Mouse (Mus musculus) heart, adult 8-10 months (tissue): Measurements from ENCODE around the gene Fbxl7. TPM values are rescaled to one million over a fixed set of nuclear protein-coding genes. Genes with fewer than 3 reads are reported as not detected.

ENCODE experiments used
- DNase-seq: peaks from one replicate; pipeline ENCODE4 v3.0.0; 2022; ENCODE audit warnings: low spot score
- total RNA-seq, 4 experiments: library from RNA; stranded (reverse); gene quantifications; 2 replicates each; pipeline ENCODE4 v1.2.4; 2022

Fbxl7 gene
- total RNA-seq: 1 to 10 TPM; 1.5 to 2.5 (median 2.2) TPM

DNA sequence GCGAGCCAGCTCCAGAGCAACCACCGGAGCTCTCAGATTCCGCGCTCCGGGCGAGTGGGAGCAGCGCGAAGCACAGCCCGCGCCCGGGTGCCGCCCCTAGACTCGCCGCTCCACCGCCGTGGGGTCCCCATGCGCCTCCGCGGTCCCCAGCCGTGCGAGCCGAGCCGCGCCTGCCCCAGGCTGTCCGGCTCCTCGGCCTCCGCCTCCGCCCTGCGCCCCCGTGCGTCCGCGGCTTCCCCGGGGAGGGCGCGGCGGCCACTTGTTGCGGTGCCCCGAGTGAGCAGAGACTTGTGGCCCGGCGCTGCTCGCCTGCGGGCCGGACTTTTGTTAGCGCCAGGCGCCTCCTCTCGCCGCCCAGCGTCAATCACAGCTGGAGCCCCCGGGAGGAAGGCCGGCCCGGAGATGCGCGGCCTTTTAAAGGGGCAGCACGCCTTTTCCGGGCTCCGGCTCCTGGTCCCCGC lies at the start of gene Fbxl7:
Fbxl7 (minus strand) TSS at position 330 of the 461 bp plus-strand sequence.
- peak; percentile 87 for DNase-seq

DNA sequence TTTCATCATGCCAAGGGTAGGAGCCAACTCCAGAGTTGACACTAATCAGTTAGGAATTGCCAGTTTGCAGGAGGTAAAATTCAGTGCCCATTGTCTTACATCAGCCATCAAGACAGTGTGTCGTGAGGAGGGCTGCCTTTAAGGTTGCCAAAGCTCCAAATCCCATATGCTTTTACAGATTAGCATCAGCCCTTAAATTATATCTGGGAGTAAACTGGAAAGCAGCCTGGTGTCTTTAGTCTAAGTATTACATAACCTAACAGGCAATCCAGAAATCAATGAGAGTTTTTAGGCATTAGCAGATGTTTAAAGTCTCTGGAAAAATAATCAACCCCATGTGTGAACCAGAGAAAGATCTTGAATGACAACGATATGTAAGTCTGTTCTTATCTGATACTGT lies 26.6 kb upstream of the Fbxl7 start:
- DNase-seq: no peak

DNA sequence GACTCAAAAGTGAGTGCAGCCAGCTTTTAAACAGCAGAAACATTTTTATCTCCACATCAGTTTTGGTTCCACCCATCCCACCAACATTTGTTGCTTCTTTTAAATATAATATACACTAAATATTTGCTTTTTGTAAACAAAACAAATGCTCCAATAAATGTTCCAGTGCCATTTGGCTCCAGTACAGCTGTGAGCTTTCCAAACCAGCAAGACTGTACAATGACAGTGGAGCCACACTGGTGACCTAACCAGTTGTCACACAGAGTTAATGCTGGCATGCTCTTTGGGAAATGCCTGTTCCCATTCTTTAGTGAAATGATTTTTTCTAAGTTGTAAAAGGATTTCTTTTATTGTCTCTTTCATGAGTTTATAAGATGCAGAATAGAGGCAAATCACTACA lies 18.0 kb upstream of the Fbxl7 start:
- DNase-seq: no peak

DNA sequence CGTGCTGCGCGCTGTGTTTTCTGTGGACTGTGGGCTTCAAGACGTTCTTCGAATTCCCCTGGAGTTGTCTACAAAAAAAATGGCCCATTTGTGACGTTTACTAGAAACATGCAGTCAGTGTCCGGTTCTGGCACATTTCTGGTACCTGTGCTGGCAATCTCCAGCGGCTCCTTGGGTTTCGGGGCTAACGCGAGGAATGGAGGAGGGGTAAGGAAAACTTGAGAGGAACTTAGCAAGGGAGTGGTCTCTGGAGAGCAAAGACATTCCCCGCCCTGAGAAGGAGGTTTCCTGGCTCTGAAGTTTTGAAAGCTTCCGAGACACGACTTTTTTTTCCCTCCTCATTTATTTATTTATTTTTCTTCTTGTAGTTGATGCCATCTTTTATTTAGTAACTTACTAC lies 381 bp upstream of the Fbxl7 start:
- no peak for DNase-seq

DNA sequence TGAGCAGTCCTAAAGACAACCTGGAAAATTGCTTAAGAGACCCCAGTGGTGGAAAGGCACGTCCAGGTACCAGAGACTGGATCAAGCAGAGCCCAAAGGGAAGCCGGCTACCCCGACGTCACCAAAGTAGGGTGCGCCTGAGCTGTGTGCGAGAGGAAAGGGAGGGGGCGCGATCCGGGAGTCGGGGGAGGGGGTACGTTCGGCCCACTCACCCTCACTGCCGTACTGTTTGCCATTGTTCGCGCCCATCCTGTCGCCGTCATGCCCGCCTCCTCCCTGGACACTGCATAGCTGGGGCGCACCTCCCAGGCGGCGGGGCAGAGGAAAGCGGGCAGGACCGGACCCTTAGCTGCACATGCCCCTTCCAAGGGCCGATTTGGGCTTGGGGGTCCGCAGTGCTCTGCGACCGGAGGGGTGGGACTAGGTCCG lies 565 bp downstream of the Fbxl7 start:
- peak; percentile 44 for DNase-seq

DNA sequence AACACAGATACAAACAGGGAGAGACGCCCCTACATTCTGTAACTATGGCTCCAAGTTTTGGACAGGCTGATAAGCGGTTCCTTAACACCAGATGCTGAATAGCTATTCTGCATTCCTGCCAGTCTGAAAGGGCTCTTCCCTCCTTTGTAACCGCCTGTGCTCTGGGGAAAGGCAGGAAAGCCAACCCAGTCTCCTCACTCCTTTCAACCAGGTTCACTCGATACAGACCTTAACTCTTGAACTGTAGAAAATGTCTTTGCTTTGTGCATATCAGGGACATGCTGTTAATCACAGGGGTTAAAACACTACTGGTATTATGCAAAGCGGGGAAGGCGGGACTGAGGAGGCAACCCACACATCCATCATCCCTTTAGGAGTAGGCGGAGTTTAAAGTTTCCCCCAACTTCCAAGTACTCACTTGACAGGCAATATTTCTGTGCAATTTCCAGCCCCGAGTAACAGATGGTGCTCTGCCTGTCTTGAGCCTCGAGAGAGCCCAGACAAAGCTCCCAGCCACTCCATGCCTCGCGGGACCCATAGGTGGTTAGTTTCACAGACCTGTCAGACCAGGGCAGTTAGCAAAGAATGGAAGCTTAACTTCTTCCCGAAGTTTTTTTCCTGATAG lies 1.2 kb downstream of the Fbxl7 start:
- peak; percentile 53 for DNase-seq

DNA sequence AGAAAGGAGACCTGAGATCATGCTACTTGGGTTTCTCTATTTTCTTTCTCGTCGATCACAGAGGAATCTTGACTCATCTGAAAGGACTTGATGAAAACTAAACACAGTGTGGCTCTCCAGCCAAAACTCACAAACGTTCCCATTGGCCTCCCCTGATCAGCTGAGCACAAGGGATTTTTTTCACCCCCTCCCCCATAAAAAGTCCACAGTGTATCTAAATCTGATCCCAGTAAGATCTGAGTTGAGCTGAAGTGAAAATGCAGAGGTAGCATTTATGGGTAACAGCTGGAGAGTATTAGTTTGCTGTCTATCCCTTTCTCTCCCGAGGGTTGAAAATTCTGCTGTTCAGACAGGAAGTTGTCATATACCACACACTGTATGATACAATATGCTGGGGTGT lies 2.2 kb downstream of the Fbxl7 start:
- no peak for DNase-seq

DNA sequence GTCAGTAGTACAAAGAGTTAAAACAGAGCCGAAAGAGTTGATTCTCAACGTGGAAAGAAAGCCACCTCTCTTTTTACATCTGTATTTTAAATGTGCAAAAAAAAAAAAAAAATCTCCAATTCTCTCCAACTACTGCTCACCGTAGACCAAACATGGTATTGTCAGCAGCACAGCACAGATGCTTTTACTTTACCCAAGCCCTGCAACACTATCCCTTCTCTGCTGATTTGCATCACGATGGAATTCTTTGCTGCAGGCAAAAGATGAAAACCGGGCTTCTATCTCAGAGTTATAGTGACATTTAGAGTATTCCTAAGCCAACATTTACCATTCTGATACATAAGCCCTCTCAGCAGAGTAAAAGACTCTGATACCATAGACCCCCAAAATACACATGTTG lies 5.4 kb downstream of the Fbxl7 start:
- no peak for DNase-seq

DNA sequence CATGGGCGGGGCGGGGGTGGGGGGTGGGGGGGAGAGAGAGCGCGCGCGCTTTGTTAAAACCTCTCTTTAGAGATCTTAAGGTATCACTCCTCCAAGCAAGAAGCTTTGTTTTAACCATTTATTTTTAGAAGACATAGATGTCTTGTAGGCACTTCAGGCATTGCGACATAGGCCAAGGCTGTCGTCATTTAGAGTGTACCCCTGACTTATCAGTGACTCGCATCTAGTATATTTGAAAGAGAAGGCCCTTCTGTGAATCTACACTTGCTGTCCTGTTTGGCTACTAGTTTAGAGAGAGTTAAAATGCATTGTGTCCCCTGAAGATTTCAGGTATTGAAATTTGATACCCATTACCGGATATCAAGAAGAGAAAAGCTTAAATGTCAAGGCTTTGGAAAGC lies 7.2 kb downstream of the Fbxl7 start:
- no peak for DNase-seq

DNA sequence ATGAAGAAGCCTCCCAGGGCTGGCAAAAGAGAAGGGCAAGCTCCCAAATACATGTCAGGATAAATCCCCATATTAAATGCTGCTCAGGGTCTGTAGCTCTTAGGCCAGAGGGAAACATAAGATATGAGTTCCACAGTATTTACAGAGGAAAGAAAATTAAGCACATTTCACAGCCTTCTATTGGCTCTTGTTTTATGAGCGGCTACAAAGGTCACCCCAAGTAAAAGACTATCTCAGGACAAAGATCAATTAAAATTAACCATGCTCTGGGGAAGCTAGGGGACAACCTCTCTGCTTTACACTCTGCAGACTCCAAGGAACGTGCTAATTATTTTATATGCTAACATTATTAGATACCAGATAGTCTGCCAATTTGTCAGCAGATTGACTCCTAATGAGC lies 9.4 kb downstream of the Fbxl7 start:
- no peak for DNase-seq

DNA sequence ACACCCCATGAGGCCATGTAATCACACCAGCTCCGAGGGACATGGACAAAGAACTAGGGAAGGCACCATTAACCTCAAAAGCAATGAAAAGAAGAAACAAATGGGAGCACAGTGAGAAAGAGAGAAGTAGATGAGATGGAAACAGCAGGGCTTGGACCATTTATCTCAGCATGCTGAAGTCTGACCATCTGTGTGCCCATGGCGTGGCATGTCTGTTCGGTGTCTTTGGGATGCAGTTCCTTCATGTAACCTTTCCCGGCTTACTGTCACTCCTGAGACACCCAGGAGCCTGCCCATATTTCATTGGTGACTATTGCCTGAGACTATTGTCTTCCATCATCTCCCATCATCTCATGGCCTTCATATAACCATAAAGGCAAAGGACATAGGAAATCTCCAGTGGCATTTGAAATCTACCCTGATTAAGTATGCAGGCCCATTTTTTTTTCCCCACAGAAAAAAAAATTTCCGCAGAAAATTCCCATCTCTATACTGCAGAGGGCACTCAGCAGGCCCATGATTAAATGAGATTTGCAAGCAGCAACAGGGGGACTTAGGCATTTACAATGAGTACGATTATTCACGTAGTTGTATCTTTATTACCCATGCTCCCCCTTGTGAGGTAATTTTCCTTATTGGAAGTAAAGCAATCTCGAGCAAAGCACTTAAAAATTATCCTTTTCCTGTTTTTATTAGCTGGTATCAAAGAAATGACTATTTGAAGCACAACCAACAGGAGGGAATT lies 15.0 kb downstream of the Fbxl7 start:
- DNase-seq: no peak

DNA sequence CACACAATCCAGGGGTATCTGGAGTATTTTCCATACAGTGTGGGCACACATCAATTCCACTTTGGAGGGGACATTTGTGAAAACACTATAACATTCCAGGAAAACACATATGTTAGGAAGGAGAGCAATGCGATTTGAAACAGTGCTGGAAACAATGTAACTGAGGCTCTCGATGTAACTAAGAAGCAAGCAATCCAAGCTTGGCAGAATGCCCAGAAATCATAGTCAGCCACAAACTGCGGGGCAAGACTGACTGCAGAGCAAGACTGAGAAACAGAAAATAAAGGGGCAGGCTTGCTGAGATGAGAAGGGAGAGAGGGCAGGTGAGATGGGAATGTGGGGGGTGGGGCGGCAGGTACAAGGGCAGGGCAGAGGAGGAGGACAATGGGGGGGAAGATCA lies 19.7 kb downstream of the Fbxl7 start:
- peak; percentile 80 for DNase-seq

DNA sequence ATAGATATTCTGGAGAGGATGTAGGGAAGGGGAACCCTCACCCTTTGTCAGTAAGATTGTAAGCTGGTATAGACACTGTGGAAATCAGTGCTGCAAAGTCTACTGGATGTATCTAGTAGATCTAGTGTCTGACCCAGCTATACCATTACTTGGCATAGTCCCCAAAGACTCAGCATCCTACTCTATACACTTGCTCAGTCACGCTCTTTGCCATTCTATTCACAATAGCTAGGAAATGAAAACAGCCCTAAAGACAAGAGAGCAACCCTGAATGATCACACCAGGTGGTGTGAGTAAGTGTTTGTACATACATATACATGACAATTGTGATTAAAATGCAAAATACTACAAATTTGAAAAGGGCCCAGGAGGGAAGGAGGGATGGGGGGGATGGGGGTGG lies 23.1 kb downstream of the Fbxl7 start:
- DNase-seq: no peak

DNA sequence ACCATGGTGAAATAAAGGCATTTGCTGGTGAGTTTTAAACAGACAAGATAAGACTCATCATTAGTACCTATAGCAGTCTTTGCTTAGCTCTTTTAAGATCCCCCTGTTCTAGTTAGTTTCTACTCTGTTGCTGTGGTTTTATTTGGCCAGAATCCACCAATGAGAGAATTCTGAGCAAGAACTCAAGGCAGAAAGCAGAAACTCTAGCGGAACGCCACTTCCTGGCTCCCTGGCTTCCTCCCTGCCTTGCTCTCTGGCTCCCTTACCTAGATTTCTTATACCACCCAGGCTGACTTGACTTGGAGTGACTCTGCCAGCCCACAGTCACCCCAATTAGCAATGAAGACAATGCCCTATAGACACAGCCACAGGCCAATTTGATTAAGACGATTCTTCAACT lies 26.2 kb downstream of the Fbxl7 start:
- no peak for DNase-seq

DNA sequence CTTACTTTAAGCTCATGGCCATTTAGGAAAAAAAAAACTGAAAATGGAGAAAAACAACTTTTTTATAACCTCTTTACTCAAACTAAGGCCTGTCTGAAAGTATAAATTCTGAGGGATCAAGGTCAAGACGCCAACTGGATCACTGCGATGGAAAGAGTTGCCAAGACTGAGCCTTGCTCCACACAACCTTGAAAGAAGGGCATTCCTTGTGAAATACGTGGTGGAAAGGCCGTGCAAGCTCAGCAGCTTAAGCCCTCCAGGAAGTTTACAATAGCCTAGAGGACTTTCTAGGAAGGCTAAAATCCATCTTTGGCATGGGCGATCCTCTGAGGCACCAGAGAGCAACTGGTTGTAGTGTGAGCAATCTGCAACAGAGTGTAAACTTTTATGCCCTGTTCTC lies 27.9 kb downstream of the Fbxl7 start:
- no peak for DNase-seq

DNA sequence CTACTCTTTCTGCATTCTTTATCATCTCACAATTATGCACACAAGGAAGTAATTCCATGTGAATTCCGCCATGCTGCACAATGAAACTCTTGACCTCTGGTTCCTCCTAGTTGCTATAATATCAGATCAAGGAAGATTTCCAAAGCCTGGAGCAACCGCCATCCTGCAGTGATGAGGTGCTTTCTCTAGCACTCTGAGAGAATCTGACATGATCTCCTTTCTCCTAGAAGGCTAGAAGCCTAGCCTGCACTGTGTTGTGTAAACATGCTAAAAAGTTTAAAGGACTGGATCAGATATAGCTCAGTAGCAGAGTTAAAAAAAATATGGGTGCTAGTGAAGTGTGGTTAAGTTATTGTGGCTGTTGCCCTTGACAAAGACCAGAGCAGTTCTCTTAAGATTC lies 33.2 kb downstream of the Fbxl7 start:
- DNase-seq: no peak

DNA sequence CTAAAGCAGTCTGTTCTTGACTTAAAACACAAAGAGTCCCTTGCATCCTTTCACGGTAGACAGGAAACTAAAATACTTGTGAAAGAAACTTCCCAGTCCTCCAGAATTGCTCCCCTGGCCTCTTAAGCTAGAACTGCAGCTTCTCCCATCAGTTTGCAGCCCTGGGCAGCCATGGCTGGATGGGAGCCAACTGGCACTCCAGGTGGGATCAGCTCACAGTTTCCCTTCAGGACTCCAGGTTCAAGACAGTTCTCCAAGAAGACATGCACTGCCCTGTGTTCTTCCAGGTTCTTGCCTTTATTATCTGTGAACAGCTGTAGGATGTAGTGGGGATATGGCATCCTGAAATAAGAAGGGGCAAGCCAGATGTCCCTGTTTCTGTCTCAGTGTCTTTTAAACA lies 45.8 kb downstream of the Fbxl7 start:
- no peak for DNase-seq

DNA sequence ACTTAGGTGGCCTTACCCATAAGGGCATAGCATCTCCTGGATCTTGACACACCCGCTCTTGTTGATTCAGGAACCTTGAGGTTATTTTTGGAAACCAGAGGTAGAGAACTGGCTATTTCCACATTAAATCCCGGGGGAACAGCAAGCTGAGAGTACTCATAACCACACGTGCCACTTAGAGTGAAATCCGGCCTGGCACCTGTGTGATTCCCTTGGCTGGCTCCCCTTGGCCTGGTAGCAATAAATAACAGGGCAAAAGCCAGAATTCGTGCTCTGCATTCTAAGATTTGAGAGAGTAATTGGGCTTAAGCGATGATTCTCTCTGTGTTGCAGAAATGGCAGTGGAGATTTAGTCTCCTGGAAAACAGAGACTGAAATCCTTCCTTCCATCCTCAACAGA lies 53.2 kb downstream of the Fbxl7 start:
- DNase-seq: no peak

DNA sequence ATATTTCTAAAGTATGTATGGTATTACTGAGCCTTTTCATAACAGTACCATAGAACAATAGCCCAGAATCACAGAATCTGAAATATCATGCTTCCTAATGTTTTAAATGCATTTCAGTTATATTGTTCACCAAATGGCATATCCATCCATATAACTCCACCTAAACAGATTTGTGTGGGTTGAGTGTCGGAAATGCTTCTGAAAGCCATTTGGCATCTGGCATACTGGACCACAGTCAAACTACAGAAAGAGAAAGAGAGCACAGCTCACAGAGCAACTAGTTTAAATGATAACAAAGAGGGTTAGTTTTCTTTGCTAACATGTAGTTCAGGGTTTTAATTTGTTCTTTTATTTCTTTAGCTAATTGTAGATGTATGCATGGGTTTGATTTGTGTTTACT lies 57.0 kb downstream of the Fbxl7 start:
- no peak for DNase-seq

DNA sequence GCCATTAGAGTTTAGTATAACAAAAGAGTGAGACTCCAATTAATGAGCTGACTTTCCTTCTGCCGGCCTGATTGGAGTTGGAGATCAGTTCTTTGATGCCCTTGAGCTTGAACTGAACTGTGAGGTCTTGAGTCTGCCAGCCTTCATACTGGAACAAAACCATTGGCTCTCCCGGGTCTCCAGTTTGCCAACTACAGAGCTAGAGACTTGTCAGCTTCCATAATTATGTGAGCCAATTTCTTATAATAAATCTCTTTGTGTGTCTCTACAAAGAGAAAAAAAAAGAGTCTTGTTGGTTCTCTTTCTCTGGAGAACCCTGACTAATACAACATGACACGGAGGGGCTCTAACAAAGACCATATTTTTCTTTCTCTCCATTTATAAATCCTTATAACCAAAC lies 58.2 kb downstream of the Fbxl7 start:
- DNase-seq: no peak

DNA sequence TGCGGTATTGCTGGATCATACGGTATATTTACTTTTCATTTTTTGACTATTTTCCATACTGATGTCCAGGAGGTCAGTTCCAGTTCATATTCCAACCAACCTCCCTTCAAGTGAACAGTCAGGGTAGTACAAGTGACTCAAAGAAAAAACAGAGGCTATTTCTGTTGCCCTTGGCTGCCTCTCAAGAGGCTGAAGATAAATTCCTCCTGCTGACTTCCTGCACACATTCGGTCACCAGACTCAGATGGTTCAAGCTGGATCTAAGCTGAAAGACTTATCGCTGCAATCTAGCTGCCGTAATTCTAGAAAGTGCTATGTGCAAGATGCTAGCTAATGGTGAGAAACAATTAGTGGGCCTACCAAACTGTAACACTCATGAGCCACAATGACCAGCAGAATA lies 61.0 kb downstream of the Fbxl7 start:
- DNase-seq: peak; percentile 27

DNA sequence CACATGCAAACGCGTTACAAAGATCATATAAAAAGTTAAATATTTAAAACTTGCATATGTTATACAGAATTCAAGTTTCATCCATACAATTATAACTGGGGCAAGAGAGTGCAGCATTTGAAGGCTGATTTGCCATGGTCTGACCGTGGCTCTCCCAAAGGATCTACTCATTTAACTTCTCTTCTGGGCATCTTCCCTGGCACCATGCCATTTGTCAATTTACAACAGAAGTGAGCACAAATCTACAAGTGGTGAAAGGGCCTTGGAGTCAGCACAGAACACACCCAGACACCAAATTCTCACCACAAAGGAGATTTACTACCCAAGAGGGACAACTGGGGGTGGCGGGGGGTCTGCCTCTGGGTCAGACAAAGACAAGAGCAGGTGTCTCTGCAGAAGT lies 64.2 kb downstream of the Fbxl7 start:
- no peak for DNase-seq

DNA sequence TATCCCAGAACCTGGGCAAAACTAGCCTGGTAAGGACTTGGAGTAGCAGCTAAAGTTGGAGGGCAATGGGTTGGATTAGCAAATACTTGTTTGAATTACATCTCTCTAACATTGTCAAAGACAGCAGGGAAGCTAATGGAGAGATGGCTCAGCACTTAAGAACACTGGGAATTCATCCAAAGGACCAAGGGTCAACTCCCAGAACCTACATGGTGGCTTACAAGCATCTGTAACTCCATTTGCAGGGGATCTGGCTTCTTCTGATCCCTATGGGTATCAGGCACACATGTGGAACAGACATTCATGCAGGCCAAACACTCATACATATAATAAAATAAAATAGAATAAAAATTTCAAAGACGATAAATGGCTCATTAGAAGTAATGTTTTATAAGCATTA lies 78.4 kb downstream of the Fbxl7 start:
- no peak for DNase-seq

DNA sequence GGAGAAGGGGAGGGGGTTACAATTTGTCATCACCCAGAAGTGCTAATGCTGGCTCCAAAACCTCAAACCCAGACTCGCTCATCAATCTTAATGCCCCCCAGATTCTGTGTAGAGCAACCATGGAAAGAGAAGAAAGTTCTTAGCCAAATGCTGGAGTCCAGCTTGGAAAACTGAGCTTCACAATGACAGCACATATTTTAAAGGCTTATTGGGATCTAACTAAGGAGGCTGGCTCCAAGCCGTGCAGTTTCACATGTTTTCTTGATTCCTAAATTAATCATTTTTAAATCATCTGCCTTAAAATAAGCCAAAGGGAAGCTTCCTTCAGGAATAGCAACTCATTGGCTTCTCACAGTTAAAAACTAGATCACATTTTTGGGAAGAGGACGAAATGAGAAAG lies 82.5 kb downstream of the Fbxl7 start:
- no peak for DNase-seq
